In the genomic region with DNA sequence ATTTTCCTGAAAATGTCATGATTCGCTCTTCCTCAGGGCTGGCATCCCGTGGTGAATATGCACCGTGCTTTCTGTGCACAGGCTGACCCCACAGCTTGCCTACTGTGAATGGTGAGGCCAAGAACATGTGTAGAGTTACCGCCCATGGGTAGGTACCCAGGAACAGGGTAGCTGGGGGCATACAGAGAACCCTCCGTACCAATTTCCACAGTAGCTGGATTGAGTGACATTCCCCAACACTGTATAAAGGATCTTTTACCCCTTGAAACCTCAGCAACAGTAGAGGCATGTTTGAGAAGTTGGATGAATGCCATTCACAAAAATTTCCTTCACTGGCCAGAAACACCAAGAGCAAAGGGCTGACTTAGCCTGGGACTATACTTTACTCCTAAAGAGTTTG, we compare ENCODE assay signal across 23 mouse cellular contexts.
"Had no signal": no experiment of that assay in that cellular context is flagged by ENCODE, and none has a peak within 500 bp of the region (broad histone marks: within the 10 kb centered on the region; RNA-seq: fewer than 3 reads in every experiment).

No protein-coding gene starts in this region.

- H3K27ac ChIP-seq: kidney, embryonic 15.5 days; left cerebral cortex, adult 2 months; limb, embryonic 13.5 days; liver, embryonic 13.5 days; lung, embryonic 15.5 days; midbrain, embryonic 10.5 days; neural tube, embryonic 12.5 days; neural tube, embryonic 15.5 days had no signal

- H3K9me3 ChIP-seq: kidney, embryonic 15.5 days; limb, embryonic 13.5 days; liver, embryonic 13.5 days; lung, embryonic 15.5 days; megakaryocyte, embryonic 14.5 days; midbrain, embryonic 10.5 days; neural tube, embryonic 12.5 days; neural tube, embryonic 15.5 days had no signal

- H3K4me1 ChIP-seq: liver, embryonic 13.5 days; megakaryocyte, embryonic 14.5 days had no signal

- H3K4me2 ChIP-seq: kidney, embryonic 15.5 days; limb, embryonic 13.5 days; liver, embryonic 13.5 days; lung, embryonic 15.5 days; neural tube, embryonic 12.5 days; neural tube, embryonic 15.5 days had no signal

- H3K36me3 ChIP-seq: kidney, embryonic 15.5 days; limb, embryonic 13.5 days; liver, embryonic 13.5 days; lung, embryonic 15.5 days; midbrain, embryonic 10.5 days; neural tube, embryonic 12.5 days; neural tube, embryonic 15.5 days had no signal

- H3K4me3 ChIP-seq: kidney, embryonic 15.5 days; left cerebral cortex, adult 2 months; limb, embryonic 13.5 days; liver, embryonic 13.5 days; lung, embryonic 15.5 days; megakaryocyte, embryonic 14.5 days; midbrain, embryonic 10.5 days; neural tube, embryonic 12.5 days; neural tube, embryonic 15.5 days had no signal

- H3K9ac ChIP-seq: kidney, embryonic 15.5 days; limb, embryonic 13.5 days; liver, embryonic 13.5 days; lung, embryonic 15.5 days; neural tube, embryonic 12.5 days; neural tube, embryonic 15.5 days had no signal

- DNase-seq: kidney, adult 8-10 months; kidney, postnatal 10 days; kidney, postnatal 36 days; layer of hippocampus, postnatal 36 days; left cerebral cortex, postnatal 4 days; liver, embryonic 13.5 days; lung, postnatal 10 days; lung, postnatal 36 days; midbrain, embryonic 14.5 days; right cerebral cortex, adult 18-20 months; right cerebral cortex, postnatal 14 days; right cerebral cortex, postnatal 4 days; thymus, adult 2 months; thymus, postnatal 14 days; thymus, postnatal 4 days had no signal

- H3K27me3 ChIP-seq: kidney, embryonic 15.5 days; limb, embryonic 13.5 days; liver, embryonic 13.5 days; lung, embryonic 15.5 days; neural tube, embryonic 12.5 days; neural tube, embryonic 15.5 days had no signal
